Mouse (Mus musculus) testis, adult 2 months (tissue): ENCODE data around the gene Mettl1. TPM values are rescaled to one million over a fixed set of nuclear protein-coding genes. Genes with fewer than 3 reads are reported as not detected.

Source experiments
- H3K27ac ChIP-seq: fragments of 200-500 bp; 2 replicates; pipeline ENCODE4 v1.5.1; 2012; ENCODE audit warnings: low read depth, low read length; ENCODE audit not compliant: control insufficient read depth, insufficient read depth
- H3K27me3 ChIP-seq: fragments of 200-500 bp; 2 replicates; pipeline ENCODE4 v1.6.1; 2012; ENCODE audit warnings: mild to moderate bottlenecking, low read length, moderate library complexity; ENCODE audit not compliant: control insufficient read depth, insufficient read depth
- H3K36me3 ChIP-seq: fragments of 200-500 bp; 2 replicates; pipeline ENCODE4 v1.6.1; 2012; ENCODE audit warnings: mild to moderate bottlenecking, low read length; ENCODE audit not compliant: control insufficient read depth, insufficient read depth
- H3K4me1 ChIP-seq: fragments of 200-500 bp; 2 replicates; pipeline ENCODE4 v1.6.1; 2012; ENCODE audit warnings: low read length; ENCODE audit not compliant: control insufficient read depth, insufficient read depth
- H3K4me3 ChIP-seq: fragments of 200-500 bp; 2 replicates; pipeline ENCODE4 v1.5.1; 2012; ENCODE audit warnings: low read depth, mild to moderate bottlenecking, low read length, moderate library complexity, mixed read lengths; ENCODE audit not compliant: control insufficient read depth
- CTCF ChIP-seq: fragments of 200-500 bp; IDR thresholded peaks from 2 replicates; pipeline ENCODE4 v1.5.1; 2012; ENCODE audit warnings: low read depth, mild to moderate bottlenecking, inconsistent platforms, low read length, moderate library complexity; ENCODE audit not compliant: control insufficient read depth, insufficient read depth, insufficient replicate concordance
- POLR2A ChIP-seq: fragments of 200-500 bp; IDR thresholded peaks from 2 replicates; pipeline ENCODE4 v1.6.1; 2012; ENCODE audit warnings: low read depth, mild to moderate bottlenecking, inconsistent platforms, low read length, moderate library complexity; ENCODE audit not compliant: control insufficient read depth
- polyA plus RNA-seq: library from polyadenylated mRNA; depleted of rRNA; stranded (reverse); fragments of >200 nt; gene quantifications from 2 replicates; pipeline ENCODE4 v1.2.3, GENCODE M21; 2012

Mettl1 gene
- polyA plus RNA-seq, 1 experiment, result 9.4 TPM

DNA sequence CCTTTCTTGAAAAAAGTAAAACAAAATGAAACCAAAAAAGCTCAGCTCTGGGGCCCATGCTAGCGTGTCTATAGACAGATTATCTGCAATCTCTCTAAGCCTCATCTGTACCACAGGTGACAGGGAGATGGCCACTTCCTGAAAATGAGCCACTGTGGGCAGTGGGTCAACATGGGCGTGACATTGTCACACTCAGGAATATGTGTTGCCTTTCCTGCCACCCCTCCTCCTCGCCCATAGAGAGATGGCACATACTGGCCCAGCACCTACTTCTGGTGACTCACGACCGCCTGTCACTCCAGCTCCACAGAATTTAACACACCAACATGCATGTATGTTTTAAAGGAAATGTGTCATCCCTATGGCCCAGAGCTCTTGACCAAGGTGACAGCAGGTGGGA lies 38.4 kb upstream of the Mettl1 start:
- no peaks in the 10 kb centered on the region for H3K4me1 ChIP-seq
- H3K27ac ChIP-seq, result no peak overlapping the region
- no peak for TF ChIP-seq POLR2A
- no peak for TF ChIP-seq CTCF
- no peaks in the 10 kb centered on the region for H3K27me3 ChIP-seq
- H3K36me3 ChIP-seq, result no peaks in the 10 kb centered on the region
- H3K4me3 ChIP-seq, result no peak overlapping the region

DNA sequence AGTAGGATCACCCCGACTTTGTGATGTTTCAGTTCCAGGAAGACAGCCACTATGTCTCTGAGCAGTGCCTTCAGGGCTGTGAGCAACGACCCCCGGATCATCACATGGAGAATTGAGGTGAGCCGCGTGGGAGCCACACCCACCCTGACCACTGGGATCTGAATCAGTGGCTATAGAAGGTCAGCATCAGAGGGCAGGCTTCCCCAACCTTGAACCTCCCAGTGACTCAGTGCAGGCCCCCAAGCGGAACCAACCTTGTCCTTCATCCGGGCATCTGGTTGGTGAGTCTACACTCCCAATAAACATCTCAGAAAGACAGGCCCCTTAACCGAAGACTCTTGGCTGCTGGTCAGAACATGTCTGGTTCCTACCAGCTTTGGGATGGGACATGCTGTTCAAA lies 37.9 kb upstream of the Mettl1 start:
- no peaks in the 10 kb centered on the region for H3K27me3 ChIP-seq
- H3K4me1 ChIP-seq, result no peaks in the 10 kb centered on the region
- H3K4me3 ChIP-seq, result no peak overlapping the region
- TF ChIP-seq POLR2A (no peak), CTCF (no peak)
- no peak overlapping the region for H3K27ac ChIP-seq
- H3K36me3 ChIP-seq, result no peaks in the 10 kb centered on the region

DNA sequence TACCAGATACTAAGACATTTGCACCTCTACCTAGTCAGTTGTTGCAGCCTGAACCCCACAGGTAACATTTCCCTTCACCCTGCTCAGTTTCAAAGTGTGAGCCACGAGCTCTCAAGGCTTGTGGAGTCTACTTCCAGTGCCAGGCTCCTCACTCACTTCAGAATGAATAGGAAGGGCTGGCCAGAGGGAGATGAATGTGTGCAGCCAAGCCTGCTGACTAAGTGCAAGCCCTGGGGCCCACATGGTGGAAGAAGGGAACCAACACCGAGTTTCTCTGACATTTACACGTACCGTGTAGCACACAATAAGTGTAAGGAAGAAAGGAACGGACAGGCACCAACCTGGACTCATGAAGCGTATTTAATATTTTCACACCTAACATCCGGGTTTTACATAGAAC lies 37.4 kb upstream of the Mettl1 start:
- TF ChIP-seq POLR2A (no peak), CTCF (no peak)
- Histone ChIP-seq H3K4me3 (no peak overlapping the region), H3K27ac (no peak overlapping the region)

DNA sequence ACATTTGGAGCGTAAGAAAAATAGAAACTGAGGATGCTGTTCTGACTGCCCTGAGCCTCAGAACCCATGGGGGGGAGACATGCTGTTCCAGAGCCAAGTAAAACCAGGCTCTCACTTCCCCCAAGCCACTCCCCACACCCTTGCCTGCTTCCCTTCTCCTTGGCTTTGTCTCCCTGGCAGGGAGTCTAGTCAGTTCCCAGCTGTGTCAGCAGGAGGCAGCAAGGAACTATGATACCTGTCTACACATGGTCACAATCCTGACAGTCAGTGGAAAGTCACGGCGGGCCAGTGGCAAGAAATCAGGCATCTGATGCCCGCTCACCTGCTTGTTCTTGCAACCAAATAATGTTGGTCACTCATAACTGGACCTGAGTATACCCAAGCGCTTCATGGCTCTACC lies 24.7 kb upstream of the Mettl1 start:
- Histone ChIP-seq H3K36me3 (no peaks in the 10 kb centered on the region), H3K4me3 (no peak overlapping the region), H3K27ac (no peak overlapping the region), H3K4me1 (no peaks in the 10 kb centered on the region), H3K27me3 (no peaks in the 10 kb centered on the region)
- peak; percentile 9; the same call in 1 of the 2 replicates for TF ChIP-seq CTCF
- no peak for TF ChIP-seq POLR2A

More for the DNA sequence above, 37.4 kb upstream of the Mettl1 start:
- no peaks in the 10 kb centered on the region for H3K36me3 ChIP-seq
- H3K4me1 ChIP-seq, result no peaks in the 10 kb centered on the region
- no peaks in the 10 kb centered on the region for H3K27me3 ChIP-seq

DNA sequence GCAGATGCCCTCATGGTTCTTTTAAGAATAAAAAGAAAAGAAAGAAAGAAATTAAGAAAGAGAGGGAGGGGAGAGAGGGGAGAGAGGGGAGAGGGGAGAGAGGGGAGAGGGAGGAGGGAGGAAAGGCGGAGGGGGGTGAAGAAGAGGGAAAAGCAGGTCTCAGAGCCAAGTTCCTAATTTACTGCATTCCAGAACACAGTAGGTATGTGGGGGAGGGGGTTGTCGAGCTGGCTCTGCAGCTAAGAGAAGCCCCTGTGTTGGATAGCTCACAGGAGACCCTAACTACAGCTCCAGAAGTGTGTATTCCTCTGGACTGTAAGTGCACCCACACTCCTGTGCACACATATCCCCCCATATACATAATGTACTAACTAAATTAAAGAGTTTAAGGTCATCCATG lies 24.1 kb upstream of the Mettl1 start:
- H3K4me3 ChIP-seq, result no peak overlapping the region
- TF ChIP-seq CTCF (no peak), POLR2A (no peak)

DNA sequence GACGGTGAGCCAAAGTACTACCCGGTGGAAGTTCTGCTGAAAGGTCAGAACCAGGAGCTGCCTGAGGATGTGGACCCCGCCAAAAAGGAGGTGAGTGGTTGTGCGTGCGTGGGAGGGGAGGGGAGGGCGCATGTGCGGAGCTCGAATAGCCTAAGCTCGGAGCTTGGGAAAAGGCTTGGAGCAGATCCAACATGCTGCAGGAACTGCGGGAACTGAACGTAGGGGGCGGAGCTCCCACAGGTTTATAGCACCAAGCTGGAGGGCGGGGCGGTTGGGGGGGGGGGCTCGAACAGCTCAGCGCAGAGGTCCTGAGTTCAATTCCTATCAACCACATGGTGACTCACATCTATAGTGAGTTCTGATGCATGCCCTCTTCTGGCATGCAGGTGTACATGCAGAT lies 22.8 kb upstream of the Mettl1 start:
- no peaks in the 10 kb centered on the region for H3K27me3 ChIP-seq
- no peaks in the 10 kb centered on the region for H3K36me3 ChIP-seq
- TF ChIP-seq CTCF (no peak), POLR2A (no peak)
- H3K27ac ChIP-seq, result no peak overlapping the region
- H3K4me3 ChIP-seq, result no peak overlapping the region
- no peaks in the 10 kb centered on the region for H3K4me1 ChIP-seq

More for the DNA sequence above, 24.1 kb upstream of the Mettl1 start:
- H3K36me3 ChIP-seq, result no peaks in the 10 kb centered on the region
- H3K27ac ChIP-seq, result no peak overlapping the region
- no peaks in the 10 kb centered on the region for H3K4me1 ChIP-seq
- H3K27me3 ChIP-seq, result no peaks in the 10 kb centered on the region

DNA sequence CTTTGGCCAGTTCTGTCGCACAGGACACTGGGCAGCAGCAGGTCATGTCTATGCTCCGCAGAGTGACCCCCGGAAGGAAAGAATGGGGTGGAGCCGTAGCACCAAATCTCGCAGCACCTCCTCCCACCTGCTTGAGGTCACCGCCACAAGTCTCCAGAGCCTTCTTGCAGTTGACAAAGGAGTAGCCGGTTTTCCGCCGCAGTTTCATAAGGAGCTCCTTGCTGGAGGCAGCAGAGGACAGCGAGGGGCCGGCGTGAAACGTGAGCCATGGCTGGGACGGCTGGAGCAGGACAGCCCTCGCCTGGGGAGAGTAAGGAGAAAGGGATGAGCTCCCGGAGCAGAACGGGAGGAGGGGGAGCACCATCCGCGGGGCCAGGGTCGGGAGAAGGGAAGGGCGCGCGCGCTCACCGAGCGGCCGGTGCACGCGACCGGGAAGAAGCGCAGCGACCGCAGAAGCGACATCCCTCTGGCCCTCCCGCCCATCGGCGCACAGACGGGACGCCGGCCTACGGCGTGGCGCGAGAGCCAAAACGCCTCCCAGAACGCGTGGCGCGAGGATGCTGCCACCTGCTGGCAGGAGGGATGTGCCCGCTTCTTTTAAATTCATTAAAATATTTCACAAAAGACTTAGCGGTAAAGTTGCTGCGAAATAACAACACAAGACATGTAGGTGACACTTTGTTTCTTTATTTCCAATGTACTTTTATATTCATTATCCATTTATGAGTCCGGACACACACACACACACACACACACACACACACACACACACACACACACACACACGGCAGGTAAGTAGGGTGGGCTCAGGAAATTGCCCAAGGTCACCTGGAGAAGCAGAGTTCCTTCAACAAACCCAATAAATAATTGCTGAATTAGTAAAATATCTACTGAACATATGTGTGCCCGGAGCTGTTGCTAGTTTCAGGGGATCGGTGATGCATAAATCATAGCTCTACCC lies 10.6 kb upstream of the Mettl1 start, which contains the start of gene Tsfm:
Tsfm (minus strand) TSS at position 505 of the 961 bp plus-strand sequence.
- Histone ChIP-seq H3K36me3 (no peaks in the 10 kb centered on the region), H3K4me3 (peak within 1 kb of the TSS; percentile 90), H3K27ac (peak within 1 kb of the TSS; percentile 63), H3K27me3 (no peaks in the 10 kb centered on the region), H3K4me1 (peaks cover 14% of the 10 kb centered on the region)
- TF ChIP-seq POLR2A, result peak; percentile 66
- TF ChIP-seq CTCF, result peak; percentile 93
